Mouse (Mus musculus) liver, adult 2 months (tissue): ENCODE results near the gene Eif2d.
"Not testable (repeated sequence)": the region's sequence is repeated elsewhere in the genome, so short reads cannot be mapped to it uniquely, and the experiment has no call there.

Experiments used
- CTCF ChIP-seq: fragments of 200-500 bp; IDR thresholded peaks from 2 replicates; pipeline ENCODE4 v1.5.1; 2011; ENCODE audit warnings: low read depth, low read length, control low read depth
- POLR2A ChIP-seq: fragments of 200-500 bp; IDR thresholded peaks from 2 replicates; pipeline ENCODE4 v1.6.1; 2011; ENCODE audit warnings: low read length, control low read depth; ENCODE audit not compliant: insufficient read depth; ENCODE audit errors: extremely low read depth

DNA sequence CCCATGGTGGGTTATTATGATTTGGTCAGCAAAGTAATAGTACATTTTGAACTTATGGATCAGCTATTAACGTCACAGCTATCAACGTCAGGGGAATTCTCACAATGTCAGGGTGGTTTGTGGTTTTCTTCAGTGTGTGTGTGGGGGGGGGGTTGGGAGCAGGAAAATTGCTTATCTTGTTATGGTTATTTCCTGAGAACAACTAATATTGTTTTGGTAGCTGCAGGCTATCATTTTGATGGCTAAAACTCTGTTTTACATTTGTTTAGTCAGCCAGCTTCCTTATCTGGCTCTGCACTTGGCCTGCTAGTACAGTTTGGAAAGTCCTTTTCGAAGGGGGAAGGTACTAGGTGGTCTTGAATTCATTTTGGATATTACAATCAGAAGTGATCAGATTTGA is 7.8 kb upstream of the Eif2d start:
- TF ChIP-seq POLR2A, CTCF: not testable (repeated sequence)
